Mouse (Mus musculus) ES-E14 (cell line): ENCODE measurements at regions not wholly inside any gene's neighbourhood (a gene's known extent, or its start where the extent isn't known, plus 50 kb on each side); places are given as distances from the start of the nearest gene placed in this dataset.

Source experiments
- DNase-seq: peaks from one replicate; pipeline ENCODE4 v3.0.0-alpha.2; 2013; ENCODE audit warnings: low read depth, low spot score
- H3K27ac ChIP-seq: 2 replicates; pipeline ENCODE4 v1.5.1; 2012; ENCODE audit warnings: low read depth, mild to moderate bottlenecking, low read length, moderate library complexity, mixed read lengths; ENCODE audit not compliant: poor library complexity, insufficient read depth, severe bottlenecking
- H3K36me3 ChIP-seq: 2 replicates; pipeline ENCODE4 v1.6.1; 2012; ENCODE audit warnings: mild to moderate bottlenecking, low read length, moderate library complexity, mixed read lengths; ENCODE audit not compliant: control insufficient read depth, poor library complexity, insufficient read depth, severe bottlenecking
- H3K4me1 ChIP-seq, 2 experiments: fragments of 150-350 bp in 1 of 2; sonication (generic) in 1 of 2; 2 replicates each; pipeline ENCODE4 v1.6.1; 2012; ENCODE audit warnings: low read length in 2 of 2, mild to moderate bottlenecking in 1 of 2, mixed read lengths in 1 of 2; ENCODE audit not compliant: control insufficient read depth in 2 of 2, insufficient read depth in 2 of 2, poor library complexity in 1 of 2
- H3K4me3 ChIP-seq, 2 experiments: fragments of 150-350 bp in 1 of 2; sonication (generic) in 1 of 2; 2 replicates each; pipeline ENCODE4 v1.5.1; 2012; ENCODE audit warnings: low read length in 2 of 2, low read depth in 1 of 2, mild to moderate bottlenecking in 1 of 2, mixed read lengths in 1 of 2; ENCODE audit not compliant: insufficient read depth in 1 of 2, poor library complexity in 1 of 2, severe bottlenecking in 1 of 2
- H3K9ac ChIP-seq: 2 replicates; pipeline ENCODE4 v1.6.1; 2012; ENCODE audit warnings: low read depth, mild to moderate bottlenecking, low read length, mixed read lengths; ENCODE audit not compliant: poor library complexity, insufficient read depth, severe bottlenecking
- H3K9me3 ChIP-seq: fragments of 150-350 bp; sonication (generic); 2 replicates; pipeline ENCODE4 v1.6.1; 2012; ENCODE audit warnings: low read depth, mild to moderate bottlenecking, low read length; ENCODE audit not compliant: control insufficient read depth, insufficient read depth
- CHD2 ChIP-seq: IDR thresholded peaks from 2 replicates; pipeline ENCODE4 v1.6.1; 2014; ENCODE audit warnings: mild to moderate bottlenecking, low read depth, low read length, inconsistent platforms
- HCFC1 ChIP-seq: IDR thresholded peaks from 2 replicates; pipeline ENCODE4 v1.6.1; 2012; ENCODE audit warnings: low read length, inconsistent platforms, borderline replicate concordance; ENCODE audit not compliant: insufficient read depth
- MAFK ChIP-seq: IDR thresholded peaks from 2 replicates; pipeline ENCODE4 v1.6.1; 2014; ENCODE audit warnings: mild to moderate bottlenecking, low read depth, low read length, inconsistent platforms; ENCODE audit not compliant: insufficient read depth
- ZC3H11A ChIP-seq: IDR thresholded peaks from 2 replicates; pipeline ENCODE4 v1.6.1; 2012; ENCODE audit warnings: low read depth, mild to moderate bottlenecking, inconsistent platforms, low read length, borderline replicate concordance
- ZNF384 ChIP-seq: IDR thresholded peaks from 2 replicates; pipeline ENCODE4 v1.6.1; 2012; ENCODE audit warnings: low read depth, low read length, inconsistent platforms
- in situ Hi-C, 2 experiments: fragments of 600-800 bp; cut with MboI; formaldehyde crosslinking; loops; one replicate each; pipeline ENCODE4 v1.15.1; 2025; ENCODE audit warnings: low sequenced_read_pairs in 2 of 2, inconsistent platforms in 1 of 2; ENCODE audit not compliant: unreplicated experiment in 2 of 2

DNA sequence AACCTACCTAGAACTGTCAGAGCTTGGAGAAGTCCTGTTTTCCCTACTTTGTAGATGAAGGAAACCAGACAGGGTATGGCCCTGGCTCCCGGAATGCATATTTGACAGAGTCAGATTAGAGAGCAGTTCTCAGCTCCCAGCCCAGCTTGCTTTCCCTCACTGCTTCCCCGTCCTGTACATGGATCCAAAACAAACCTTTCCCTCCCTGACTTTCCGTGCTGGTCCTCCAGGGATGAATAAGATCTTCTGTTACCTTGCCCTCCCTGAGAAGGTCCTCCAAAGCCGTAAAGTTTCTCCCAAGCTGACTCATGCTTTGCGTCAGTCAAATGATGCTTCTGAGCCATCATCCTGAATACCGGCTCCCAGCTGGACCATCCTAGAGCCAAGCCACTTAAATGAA is 160.2 kb upstream of the Jmjd1c start:
- TF ChIP-seq ZNF384: no peak
- TF ChIP-seq CHD2: no peak
- no peak for TF ChIP-seq ZC3H11A
- no peak for TF ChIP-seq MAFK
- TF ChIP-seq HCFC1: no peak
- no peaks in the 10 kb centered on the region for H3K9me3 ChIP-seq
- H3K36me3 ChIP-seq: no peaks in the 10 kb centered on the region
- H3K4me1 ChIP-seq: peaks cover 2 to 4% of the 10 kb centered on the region in 2 experiments; a peak in 1 of 4 replicates
- no peak for DNase-seq
- H3K4me3 ChIP-seq: no peak overlapping the region
- in situ Hi-C loops: no loop called here
- no peak overlapping the region for H3K9ac ChIP-seq
- no peak overlapping the region for H3K27ac ChIP-seq

DNA sequence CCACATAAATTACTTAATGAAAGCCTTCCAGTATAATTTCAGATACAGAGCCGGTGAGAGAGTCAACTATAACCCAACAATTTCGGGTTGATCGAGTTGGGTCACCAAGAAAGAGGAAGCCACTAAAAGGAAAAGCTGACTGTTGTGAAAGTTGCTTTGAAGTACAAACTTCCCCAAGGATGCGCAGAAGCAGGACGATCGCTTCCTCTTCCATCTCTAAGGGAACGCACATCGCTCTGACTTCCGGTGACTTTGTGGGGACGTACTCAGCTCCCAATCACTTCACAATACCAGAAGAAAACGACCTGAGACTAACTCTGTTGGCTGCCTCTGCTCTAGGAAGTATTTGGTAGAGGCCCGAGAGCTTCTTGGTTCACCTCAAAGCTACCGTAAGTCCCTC is 158.8 kb upstream of the Jmjd1c start:
- Histone ChIP-seq H3K4me3 (no peak overlapping the region), H3K4me1 (0 out of 4 replicates have a peak, but pooled peaks cover 0 to 2% of the 10 kb centered on the region in 2 experiments), H3K27ac (no peak overlapping the region), H3K36me3 (no peaks in the 10 kb centered on the region), H3K9ac (no peak overlapping the region), H3K9me3 (no peaks in the 10 kb centered on the region)
- no peak for DNase-seq
- in situ Hi-C loops: no loop called here
- TF ChIP-seq CHD2 (no peak), ZNF384 (no peak), ZC3H11A (no peak), MAFK (no peak), HCFC1 (no peak)

DNA sequence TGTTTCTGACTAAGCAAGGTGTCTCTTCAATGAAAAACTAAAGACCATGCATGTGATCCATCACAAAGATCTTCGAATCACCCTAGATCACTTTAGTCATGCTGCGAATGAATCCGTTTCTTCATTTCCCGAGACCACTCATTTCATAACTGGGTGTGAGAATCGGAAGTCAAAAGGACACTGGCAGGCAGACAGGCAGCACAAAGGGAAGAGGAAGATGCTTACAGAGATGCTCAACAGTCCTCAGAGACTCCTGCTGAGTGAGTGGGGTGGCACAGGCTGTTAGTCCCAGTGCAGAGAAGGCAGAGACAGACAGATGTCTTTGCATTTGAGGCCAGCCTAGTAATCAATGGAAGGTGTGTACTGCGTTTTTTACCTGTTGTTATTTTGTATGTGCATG is 155.6 kb upstream of the Jmjd1c start:
- DNase-seq: no peak
- TF ChIP-seq ZNF384: no peak
- no peak for TF ChIP-seq MAFK
- no peak for TF ChIP-seq ZC3H11A
- TF ChIP-seq HCFC1: no peak
- TF ChIP-seq CHD2: no peak
- Histone ChIP-seq H3K9me3 (no peaks in the 10 kb centered on the region), H3K4me3 (no peak overlapping the region), H3K27ac (no peak overlapping the region), H3K4me1 (0 out of 4 replicates have a peak, but pooled peaks cover 0 to 2% of the 10 kb centered on the region in 2 experiments), H3K36me3 (no peaks in the 10 kb centered on the region), H3K9ac (no peak overlapping the region)
- in situ Hi-C loops: no loop called here

DNA sequence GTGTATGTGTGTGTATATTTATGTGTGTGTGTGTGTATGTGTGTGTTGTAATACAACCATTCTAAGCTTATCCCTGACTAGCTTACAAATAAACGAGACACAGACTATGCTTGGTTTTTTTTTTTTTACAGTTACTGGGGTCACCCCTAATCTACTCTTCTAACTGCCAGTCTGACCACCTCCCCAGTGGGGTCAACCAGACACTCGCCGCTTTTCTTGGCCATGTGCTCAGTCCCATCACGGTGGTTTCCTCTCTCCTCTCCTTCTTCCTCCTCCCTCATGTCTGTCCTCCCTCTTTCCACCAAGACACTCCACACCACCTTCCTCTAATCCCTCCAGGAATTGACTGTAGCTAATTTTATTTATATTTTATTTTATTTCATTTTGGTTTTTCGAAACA is 155.0 kb upstream of the Jmjd1c start:
- Histone ChIP-seq H3K27ac (no peak overlapping the region), H3K4me3 (no peak overlapping the region), H3K36me3 (no peaks in the 10 kb centered on the region), H3K4me1 (0 out of 4 replicates have a peak, but pooled peaks cover 0 to 2% of the 10 kb centered on the region in 2 experiments), H3K9ac (no peak overlapping the region), H3K9me3 (no peaks in the 10 kb centered on the region)
- no peak for DNase-seq
- in situ Hi-C loops: no loop called here
- no peak for TF ChIP-seq HCFC1
- no peak for TF ChIP-seq ZC3H11A
- no peak for TF ChIP-seq ZNF384
- TF ChIP-seq MAFK: no peak
- TF ChIP-seq CHD2: no peak

DNA sequence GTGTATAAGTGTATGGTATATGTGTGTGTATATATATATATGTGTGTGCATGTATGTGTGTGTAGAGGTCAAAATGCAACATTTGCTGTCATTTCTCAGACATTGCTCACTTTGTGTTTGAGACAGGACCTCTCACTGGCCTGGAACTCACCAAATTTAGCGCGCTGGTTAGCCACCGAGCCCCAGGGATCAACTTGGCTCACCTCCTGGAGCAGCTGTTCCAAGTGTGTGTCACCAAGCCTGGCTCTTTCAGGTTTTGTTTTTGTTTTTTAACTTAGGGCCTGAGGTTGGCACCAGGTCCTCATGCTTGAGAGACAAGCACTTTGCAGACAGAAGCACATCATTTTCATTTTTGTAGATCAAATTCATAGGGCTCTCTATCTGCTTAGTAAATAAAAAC is 154.0 kb upstream of the Jmjd1c start:
- H3K9ac ChIP-seq: no peak overlapping the region
- 0 out of 4 replicates have a peak, but pooled peaks cover 0 to 2% of the 10 kb centered on the region in 2 experiments for H3K4me1 ChIP-seq
- in situ Hi-C loops: no loop called here
- DNase-seq: no peak
- H3K27ac ChIP-seq: no peak overlapping the region
- H3K4me3 ChIP-seq: no peak overlapping the region
- H3K36me3 ChIP-seq: no peaks in the 10 kb centered on the region
- no peak for TF ChIP-seq ZNF384
- TF ChIP-seq HCFC1: no peak
- H3K9me3 ChIP-seq: no peaks in the 10 kb centered on the region
